Mouse (Mus musculus) c-Kit-positive CD71-positive TER-119-positive erythroid progenitor cells, embryonic 14.5 days (primary cell): Measurements from ENCODE around the gene Nfic.

Source experiments
- DNase-seq: peaks from one replicate; pipeline ENCODE4 v3.0.0-alpha.2; 2013; ENCODE audit warnings: low spot score

Nfic gene

DNA sequence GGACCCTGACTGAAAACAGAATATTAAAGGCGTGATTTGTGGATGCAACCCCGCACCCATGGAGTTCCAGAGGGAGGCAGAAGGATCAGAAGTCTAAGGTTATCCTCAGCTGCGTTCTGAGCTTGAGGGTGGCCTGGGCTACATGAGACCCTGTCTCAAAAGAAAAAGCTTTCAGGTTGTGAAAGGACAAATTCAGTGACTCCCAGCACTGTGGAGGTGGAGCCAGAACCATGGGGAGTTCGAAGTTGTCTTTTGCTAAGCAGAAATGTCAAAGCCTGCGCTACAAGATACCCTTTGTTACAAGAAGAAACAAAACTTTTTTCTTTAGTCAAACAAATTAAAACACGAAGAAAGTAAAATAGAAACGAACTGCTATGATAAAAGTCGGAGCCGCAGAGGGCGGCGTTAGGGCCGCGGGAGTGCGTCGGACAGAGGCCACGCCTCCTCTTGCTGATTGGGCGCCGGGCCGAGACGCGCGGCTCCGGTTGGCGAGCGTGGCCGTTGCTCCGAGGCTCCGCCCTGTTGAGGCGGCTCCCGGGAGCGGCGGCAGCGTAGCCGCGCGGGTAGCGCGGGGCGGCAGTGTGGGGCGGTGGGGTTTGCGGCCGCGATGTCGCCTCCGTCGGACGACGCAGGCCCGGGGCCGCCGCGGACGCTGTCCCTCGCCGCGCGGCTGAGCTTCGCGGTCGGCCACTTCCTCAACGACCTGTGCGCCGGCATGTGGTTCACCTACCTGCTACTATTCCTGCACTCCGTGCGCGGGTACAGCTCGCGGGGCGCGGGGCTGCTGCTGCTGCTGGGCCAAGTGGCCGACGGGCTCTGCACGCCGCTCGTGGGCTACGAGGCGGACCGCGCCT is 98.2 kb downstream of the Nfic start, which contains the start of gene Mfsd12:
Gene Mfsd12 (plus strand): TSS at position 501 of the 854 bp plus-strand sequence.
- peak; percentile 87 for DNase-seq

DNA sequence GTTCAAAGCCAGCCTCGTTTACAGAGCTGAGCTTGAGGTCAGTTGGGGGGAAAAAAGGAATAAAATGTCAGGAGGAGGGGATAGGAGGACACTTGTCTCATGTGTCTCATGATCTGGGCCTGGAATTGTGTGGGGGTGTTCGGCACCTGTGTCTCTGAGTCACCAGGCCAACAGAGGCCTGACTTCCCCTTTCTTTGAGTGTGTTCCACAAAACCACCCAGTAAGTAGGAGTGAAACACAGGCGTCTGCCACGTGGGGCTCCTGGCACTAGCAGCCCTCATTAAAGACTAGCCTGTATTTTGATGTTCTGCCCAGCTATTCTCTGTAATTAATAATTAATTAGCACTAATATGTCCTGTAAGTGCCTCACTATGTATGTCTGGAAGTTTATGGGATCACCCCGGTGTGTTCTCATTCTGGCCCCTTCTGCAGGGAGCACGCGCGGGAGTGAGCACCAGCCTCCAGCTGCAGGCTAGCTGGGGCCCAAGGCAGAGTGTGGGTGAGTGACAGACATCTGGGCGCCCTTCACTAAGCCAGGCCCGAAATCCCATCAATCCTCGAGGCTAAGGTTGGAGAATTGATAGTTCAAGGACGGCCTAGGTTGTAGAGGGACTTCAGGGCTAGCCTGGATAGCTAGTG is 99.0 kb downstream of the Nfic start:
- no peak for DNase-seq

DNA sequence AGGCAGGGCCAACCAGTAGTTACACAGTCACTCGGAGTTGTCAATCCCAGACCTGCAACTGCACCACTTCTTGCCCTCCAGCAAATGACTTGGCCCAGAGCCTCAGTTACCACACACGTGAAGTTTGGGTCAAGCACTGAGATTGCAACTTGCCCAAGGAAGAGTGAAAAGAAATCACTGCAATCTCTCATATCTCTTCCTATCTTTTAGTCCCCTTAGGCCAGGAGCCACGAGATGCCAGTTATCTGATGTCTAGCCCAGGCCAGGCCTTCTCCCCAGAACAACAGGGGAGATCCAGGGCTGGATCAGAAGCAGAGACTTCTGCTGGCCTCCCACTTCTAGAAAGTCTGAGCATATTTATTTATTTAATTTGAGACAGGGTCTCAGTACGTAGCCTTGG is 99.9 kb downstream of the Nfic start:
- no peak for DNase-seq

DNA sequence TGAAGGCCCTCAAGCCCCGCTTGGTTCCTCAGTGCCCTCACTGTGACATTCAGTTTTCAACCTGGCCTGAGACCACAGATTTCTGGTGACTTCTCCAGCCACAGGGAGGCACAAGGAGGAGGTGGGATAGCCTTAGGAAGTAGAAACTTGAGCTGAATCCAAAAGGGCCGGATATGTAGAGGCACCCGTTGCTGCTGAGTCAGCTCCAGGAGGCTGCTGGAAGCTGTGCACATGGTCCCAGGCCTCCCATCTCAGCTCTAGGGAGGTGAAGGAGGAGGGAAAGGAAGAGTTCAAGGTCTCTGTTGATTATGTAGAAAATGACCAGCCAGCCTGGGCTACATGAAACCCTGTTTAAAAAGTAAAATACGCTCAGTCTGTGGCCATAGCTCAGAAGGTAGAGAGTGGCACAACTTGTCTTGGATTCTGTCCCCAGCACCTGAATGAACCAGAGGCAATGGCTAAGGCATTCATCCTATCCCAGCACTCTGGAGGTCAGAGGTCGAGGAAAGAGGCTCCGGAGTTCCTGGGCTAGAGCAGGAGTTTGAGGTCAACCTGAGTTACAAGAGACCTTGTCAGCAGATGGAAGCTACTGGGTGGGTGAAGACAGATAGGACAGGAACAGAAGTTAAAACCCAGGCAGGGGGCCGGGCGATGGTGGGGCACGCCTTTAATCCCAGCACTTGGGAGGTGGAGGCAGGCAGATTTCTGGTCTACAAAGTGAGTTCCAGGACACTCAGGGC is 100.5 kb downstream of the Nfic start:
- no peak for DNase-seq

DNA sequence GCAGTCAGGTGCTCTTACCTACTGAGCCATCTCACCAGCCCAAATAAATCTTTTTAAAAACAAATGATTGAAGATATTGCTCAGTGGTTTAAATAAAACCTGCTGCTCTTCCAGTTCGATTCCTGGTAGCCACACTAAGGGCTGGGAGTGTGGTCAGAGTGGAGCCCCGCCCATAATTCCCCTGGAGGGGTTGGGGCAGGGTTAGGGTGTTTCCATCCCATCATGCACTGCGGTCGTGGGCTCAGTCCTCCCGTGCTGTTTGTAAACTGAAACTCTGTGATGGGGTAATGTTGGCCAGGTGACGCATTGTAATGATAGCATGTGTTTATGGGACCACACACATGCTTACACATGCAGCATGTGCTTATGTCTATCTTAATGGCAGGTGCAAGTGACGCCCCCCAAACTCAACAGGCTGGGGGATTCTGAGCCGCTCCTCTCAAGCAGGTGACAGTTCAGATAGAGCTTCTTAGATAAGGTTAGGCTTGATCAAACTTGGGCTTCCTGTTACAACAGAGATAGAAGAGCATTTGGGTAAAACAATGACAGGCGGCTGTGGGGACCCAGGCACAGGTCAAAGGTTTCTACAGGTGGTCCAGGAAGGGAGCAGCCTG is 103.7 kb downstream of the Nfic start:
- peak; percentile 83 for DNase-seq

DNA sequence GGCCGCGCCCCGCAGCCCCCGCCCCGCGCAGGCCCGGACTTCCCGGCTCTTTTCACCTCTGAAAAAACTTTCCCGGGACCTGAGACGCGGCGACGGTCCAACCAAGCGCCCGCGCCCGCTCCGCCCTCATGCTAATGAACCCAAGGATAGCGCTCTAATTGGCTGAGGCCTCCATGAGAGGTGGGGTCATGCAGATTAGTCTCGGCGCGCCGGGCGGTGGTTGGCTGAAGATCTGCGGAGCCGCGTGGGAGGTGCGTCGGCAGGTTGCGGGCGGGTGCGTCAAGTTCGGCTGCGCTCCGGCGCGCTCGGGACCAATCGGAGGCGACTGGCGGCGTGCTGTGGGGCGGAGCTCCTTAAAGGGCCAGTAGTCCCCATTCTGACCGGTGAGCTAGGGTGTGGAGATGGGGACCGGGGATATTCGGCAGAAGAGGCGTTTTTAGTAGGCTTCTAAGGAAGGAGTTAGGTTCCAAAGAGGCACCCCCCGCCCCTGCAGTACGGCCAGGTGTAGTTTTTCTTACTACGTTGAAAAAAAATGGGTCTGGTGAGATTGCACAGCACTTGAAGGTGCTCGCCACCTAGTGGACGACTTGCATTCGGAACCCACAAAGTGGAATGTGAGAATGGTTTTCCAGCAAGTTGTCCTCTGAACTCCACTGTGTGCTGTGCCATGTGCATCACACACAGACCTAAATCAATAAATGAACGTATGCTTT is 104.9 kb downstream of the Nfic start, which contains the start of gene Hmg20b:
Gene Hmg20b (minus strand): TSS at position 130 of the 713 bp plus-strand sequence.
- peak; percentile 98 for DNase-seq

DNA sequence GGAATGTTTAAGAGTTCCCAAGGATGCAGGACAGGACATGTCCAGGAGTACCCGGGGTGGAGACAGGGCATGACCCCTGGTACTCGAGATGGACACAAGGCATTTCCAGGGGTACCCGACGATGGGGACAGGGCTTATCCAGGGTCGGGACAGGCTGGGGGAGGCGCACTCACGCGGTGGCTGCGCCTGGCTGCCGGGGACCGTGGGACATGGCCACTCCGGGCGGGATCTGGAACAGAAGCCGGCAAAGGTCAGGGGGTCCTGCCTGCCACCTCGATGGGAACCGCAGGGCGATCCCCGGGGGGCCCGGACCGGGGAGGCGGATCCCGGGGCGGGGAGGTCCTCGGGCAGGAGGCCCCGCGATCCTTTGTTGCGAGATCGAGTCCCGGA is 105.5 kb downstream of the Nfic start:
- DNase-seq, result no peak

DNA sequence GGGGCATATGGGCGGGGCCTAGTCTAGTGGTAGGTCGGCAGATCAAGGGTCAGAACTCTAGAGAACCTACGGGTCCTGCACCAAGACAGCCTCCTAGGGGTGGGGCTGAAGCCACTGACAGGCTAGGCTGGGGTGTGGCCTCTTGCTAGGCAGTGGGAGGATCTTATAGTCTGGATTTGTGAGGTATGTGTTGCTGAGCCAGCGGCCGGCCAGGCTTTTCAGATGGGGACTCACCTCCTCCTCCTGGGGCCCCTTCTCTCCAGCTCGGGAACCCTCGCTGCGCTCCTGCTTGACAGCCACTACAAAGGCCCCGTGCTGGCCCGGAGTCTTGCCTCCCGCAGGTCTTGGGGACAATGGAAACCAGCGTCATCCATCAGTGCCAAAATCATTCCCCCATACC is 106.3 kb downstream of the Nfic start:
- peak; percentile 70 for DNase-seq

DNA sequence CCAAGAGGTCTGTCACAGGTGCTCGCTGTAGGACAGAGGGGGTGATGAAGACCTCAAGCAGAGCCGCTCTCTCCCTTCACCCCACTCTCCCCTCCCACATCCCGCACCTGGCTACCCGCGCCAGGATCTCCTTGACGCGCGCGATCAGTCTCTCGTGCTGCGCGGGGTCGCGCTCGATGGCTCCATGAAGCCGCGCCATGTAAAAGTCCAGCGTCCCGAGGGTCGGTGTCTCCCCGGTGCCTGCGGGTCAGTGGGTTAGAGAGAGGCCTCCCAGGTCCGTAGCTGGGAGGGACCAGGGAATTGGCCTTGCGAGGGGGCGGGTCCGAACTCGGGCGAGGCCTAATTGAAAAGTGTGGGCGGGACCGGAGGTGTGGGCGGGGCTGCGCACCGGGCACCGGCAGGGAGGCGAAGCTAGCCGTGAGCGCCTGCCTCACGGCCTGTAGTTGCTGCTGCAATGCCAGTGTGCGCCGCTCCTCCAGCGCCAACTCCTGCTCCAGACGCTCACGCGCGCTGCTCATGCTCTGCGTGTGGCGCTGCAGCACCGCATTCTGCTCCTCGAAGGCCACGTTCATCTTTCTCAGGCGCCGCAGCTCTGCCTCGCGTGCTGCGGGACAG is 108.9 kb downstream of the Nfic start:
- peak; percentile 67 for DNase-seq
